Mouse (Mus musculus): ENCODE measurements around the gene Thsd7b.

GRCm38 (mm10) chr1:129570522-129570921, 297.4 kb downstream of the Thsd7b start:
- TF ChIP-seq CTCF (IDR thresholded peaks at IDR 0.05; ENCODE audit: control insufficient read depth, insufficient read depth, low read length) (no peak), POLR2A (IDR thresholded peaks at IDR 0.05; ENCODE audit: borderline replicate concordance, control insufficient read depth, low read depth, low read length) (no peak)

Data from bone marrow, adult 2 months (tissue).